Mouse (Mus musculus): ENCODE results near the gene Gm11639. TPM values are rescaled to one million over a fixed set of nuclear protein-coding genes. Genes with fewer than 3 reads are reported as not detected.
"Not testable (repeated sequence)": the region's sequence is repeated elsewhere in the genome, so short reads cannot be mapped to it uniquely, and the experiment has no call there.

The Gm11639 gene
- polyA plus RNA-seq, 1 experiment: 0.02 TPM

- no peak for DNase-seq
- TF ChIP-seq CTCF (IDR thresholded peaks at IDR 0.05; ENCODE audit: borderline replicate concordance, insufficient read depth, low read depth, low read length) (no peak), POLR2A (IDR thresholded peaks at IDR 0.05; ENCODE audit: borderline replicate concordance, insufficient read depth, low read length) (no peak)
- Histone ChIP-seq H3K27ac (ENCODE audit: insufficient read depth, low read length) (no peak overlapping the region), H3K4me1 (ENCODE audit: control insufficient read depth, insufficient read depth, low read length) (no peaks in the 10 kb centered on the region), H3K4me3 (replicated peaks; ENCODE audit: insufficient read depth, low read depth, low read length) (no peak overlapping the region), H3K27me3 (ENCODE audit: control insufficient read depth, insufficient read depth, low read length) (no peaks in the 10 kb centered on the region)
- 50% methylated on average over 4 of the region's 4 CpGs for WGBS
Observed at GRCm38 (mm10) chr11:105120551-105121061, 435.1 kb downstream of the Gm11639 start.

GRCm38 (mm10) chr11:105121792-105122191, 436.3 kb downstream of the Gm11639 start:
- 66% methylated on average over 5 of the region's 5 CpGs for WGBS

GRCm38 (mm10) chr11:105123986-105124385, 438.5 kb downstream of the Gm11639 start:
- peaks cover 7% of the 10 kb centered on the region; the same call in 1 of the 2 replicates for H3K4me1 ChIP-seq (ENCODE audit: control insufficient read depth, insufficient read depth, low read length)
- DNase-seq: no peak
- TF ChIP-seq CTCF (IDR thresholded peaks at IDR 0.05; ENCODE audit: borderline replicate concordance, insufficient read depth, low read depth, low read length) (no peak), POLR2A (IDR thresholded peaks at IDR 0.05; ENCODE audit: borderline replicate concordance, insufficient read depth, low read length) (no peak)
- WGBS: 4% methylated on average over 9 of the region's 9 CpGs
- no peak overlapping the region for H3K27ac ChIP-seq (ENCODE audit: insufficient read depth, low read length)
- no peaks in the 10 kb centered on the region for H3K27me3 ChIP-seq (ENCODE audit: control insufficient read depth, insufficient read depth, low read length)
- H3K4me3 ChIP-seq (replicated peaks; ENCODE audit: insufficient read depth, low read depth, low read length): no peak overlapping the region

More at GRCm38 (mm10) chr11:105121792-105122191, 436.3 kb downstream of the Gm11639 start:
- not testable (repeated sequence) for H3K4me3 ChIP-seq (replicated peaks; ENCODE audit: insufficient read depth, low read depth, low read length); H3K4me1 ChIP-seq (ENCODE audit: control insufficient read depth, insufficient read depth, low read length); H3K27ac ChIP-seq (ENCODE audit: insufficient read depth, low read length); DNase-seq; H3K27me3 ChIP-seq (ENCODE audit: control insufficient read depth, insufficient read depth, low read length)

- peak within 1 kb of the TSS; percentile 90 for H3K4me3 ChIP-seq (replicated peaks; ENCODE audit: insufficient read depth, low read depth, low read length)
- WGBS: 1% methylated on average over 38 of the region's 38 CpGs
- H3K27me3 ChIP-seq (ENCODE audit: control insufficient read depth, insufficient read depth, low read length): no peaks in the 10 kb centered on the region
- H3K4me1 ChIP-seq (ENCODE audit: control insufficient read depth, insufficient read depth, low read length): peaks cover 7% of the 10 kb centered on the region; the same call in 1 of the 2 replicates
- TF ChIP-seq CTCF (IDR thresholded peaks at IDR 0.05; ENCODE audit: borderline replicate concordance, insufficient read depth, low read depth, low read length) (peak; percentile 81), POLR2A (IDR thresholded peaks at IDR 0.05; ENCODE audit: borderline replicate concordance, insufficient read depth, low read length) (peak; percentile 57; the same call in 1 of the 2 replicates)
- peak; percentile 82 to 86 for DNase-seq
- no peak within 1 kb of the TSS for H3K27ac ChIP-seq (ENCODE audit: insufficient read depth, low read length)
Observed at GRCm38 (mm10) chr11:105125735-105126519, 440.4 kb downstream of the Gm11639 start, which contains the start of gene Mettl2. TSS of gene Mettl2 (plus strand) at chr11:105126425.

GRCm38 (mm10) chr11:105126520-105127029, 441.1 kb downstream of the Gm11639 start:
- Histone ChIP-seq H3K4me1 (ENCODE audit: control insufficient read depth, insufficient read depth, low read length) (peaks cover 7% of the 10 kb centered on the region; the same call in 1 of the 2 replicates), H3K4me3 (replicated peaks; ENCODE audit: insufficient read depth, low read depth, low read length) (peak overlapping the region; percentile 90), H3K27me3 (ENCODE audit: control insufficient read depth, insufficient read depth, low read length) (no peaks in the 10 kb centered on the region), H3K27ac (ENCODE audit: insufficient read depth, low read length) (no peak overlapping the region)
- no peak for TF ChIP-seq POLR2A (IDR thresholded peaks at IDR 0.05; ENCODE audit: borderline replicate concordance, insufficient read depth, low read length)
- no peak for TF ChIP-seq CTCF (IDR thresholded peaks at IDR 0.05; ENCODE audit: borderline replicate concordance, insufficient read depth, low read depth, low read length)
- WGBS: 1% methylated on average over 49 of the region's 49 CpGs
- DNase-seq: no peak

- Histone ChIP-seq H3K27me3 (ENCODE audit: control insufficient read depth, insufficient read depth, low read length) (no peaks in the 10 kb centered on the region), H3K4me1 (ENCODE audit: control insufficient read depth, insufficient read depth, low read length) (no peaks in the 10 kb centered on the region), H3K27ac (ENCODE audit: insufficient read depth, low read length) (no peak overlapping the region), H3K4me3 (replicated peaks; ENCODE audit: insufficient read depth, low read depth, low read length) (no peak overlapping the region)
- WGBS: 91% methylated on average over 7 of the region's 7 CpGs
- TF ChIP-seq CTCF (IDR thresholded peaks at IDR 0.05; ENCODE audit: borderline replicate concordance, insufficient read depth, low read depth, low read length) (no peak), POLR2A (IDR thresholded peaks at IDR 0.05; ENCODE audit: borderline replicate concordance, insufficient read depth, low read length) (no peak)
- DNase-seq: no peak
Observed at GRCm38 (mm10) chr11:105135692-105136091, 450.2 kb downstream of the Gm11639 start.

- not testable (repeated sequence) for H3K27ac ChIP-seq (ENCODE audit: insufficient read depth, low read length); DNase-seq
- WGBS: 94% methylated on average over 2 of the region's 2 CpGs
Observed at GRCm38 (mm10) chr11:105137255-105137654, 451.7 kb downstream of the Gm11639 start.

GRCm38 (mm10) chr11:105140512-105140911, 455.0 kb downstream of the Gm11639 start:
- 91% methylated on average over 8 of the region's 8 CpGs for WGBS
- not testable (repeated sequence) for DNase-seq

More at GRCm38 (mm10) chr11:105137255-105137654, 451.7 kb downstream of the Gm11639 start:
- not testable (repeated sequence) for H3K27me3 ChIP-seq (ENCODE audit: control insufficient read depth, insufficient read depth, low read length); H3K4me3 ChIP-seq (replicated peaks; ENCODE audit: insufficient read depth, low read depth, low read length); H3K4me1 ChIP-seq (ENCODE audit: control insufficient read depth, insufficient read depth, low read length)

More at GRCm38 (mm10) chr11:105140512-105140911, 455.0 kb downstream of the Gm11639 start:
- not testable (repeated sequence) for H3K4me1 ChIP-seq (ENCODE audit: control insufficient read depth, insufficient read depth, low read length); H3K27me3 ChIP-seq (ENCODE audit: control insufficient read depth, insufficient read depth, low read length); H3K27ac ChIP-seq (ENCODE audit: insufficient read depth, low read length); H3K4me3 ChIP-seq (replicated peaks; ENCODE audit: insufficient read depth, low read depth, low read length)
